Mouse (Mus musculus): ENCODE measurements at regions not wholly inside any gene's neighbourhood (a gene's known extent, or its start where the extent isn't known, plus 50 kb on each side); places are given as distances from the start of the nearest gene placed in this dataset.

DNA sequence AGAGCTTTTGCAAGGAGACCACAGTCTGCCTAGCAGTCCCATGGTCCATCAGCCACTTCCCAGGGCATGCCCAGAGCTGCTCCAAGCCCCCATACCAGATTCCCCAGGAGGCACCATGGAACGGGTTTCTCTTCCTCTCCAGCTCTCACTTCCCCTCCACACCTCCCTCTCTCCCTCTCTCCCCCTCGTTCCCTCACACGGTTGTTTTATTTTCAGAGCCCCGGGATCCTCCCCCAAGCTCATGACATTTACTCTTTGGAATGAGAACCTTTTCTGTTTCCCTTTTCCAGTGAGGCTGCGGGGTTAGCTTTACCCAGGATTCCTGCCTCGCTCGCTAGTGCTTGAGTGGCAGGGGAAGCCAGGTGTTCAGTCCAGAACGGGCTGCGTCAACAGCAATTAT, 436.9 kb downstream of the Matn1 start:
- DNase-seq = no peak

- DNase-seq = no peak
These were observed 437.3 kb downstream of the Matn1 start for GRCm38 (mm10) chr4:131381529-131381928.

DNA sequence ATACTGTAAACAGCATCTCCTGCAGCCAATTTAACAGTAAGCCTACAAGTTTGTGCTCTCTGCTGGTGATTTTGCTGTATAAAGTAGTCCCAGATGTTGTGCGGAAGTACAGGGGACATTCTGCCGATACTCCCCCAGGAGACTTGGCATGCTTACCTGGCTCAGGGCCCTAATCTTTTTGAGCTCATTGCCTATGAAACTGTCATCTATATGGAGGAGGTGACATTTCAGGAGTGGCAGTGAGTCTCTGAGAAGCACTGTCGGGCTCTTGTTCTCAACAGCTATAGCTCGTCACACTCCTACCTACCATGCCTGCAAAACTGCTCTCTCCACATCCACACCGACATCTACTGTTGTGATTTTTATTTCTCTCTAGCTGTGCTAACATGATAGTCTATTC, 439.7 kb downstream of the Matn1 start:
- DNase-seq = no peak

DNA sequence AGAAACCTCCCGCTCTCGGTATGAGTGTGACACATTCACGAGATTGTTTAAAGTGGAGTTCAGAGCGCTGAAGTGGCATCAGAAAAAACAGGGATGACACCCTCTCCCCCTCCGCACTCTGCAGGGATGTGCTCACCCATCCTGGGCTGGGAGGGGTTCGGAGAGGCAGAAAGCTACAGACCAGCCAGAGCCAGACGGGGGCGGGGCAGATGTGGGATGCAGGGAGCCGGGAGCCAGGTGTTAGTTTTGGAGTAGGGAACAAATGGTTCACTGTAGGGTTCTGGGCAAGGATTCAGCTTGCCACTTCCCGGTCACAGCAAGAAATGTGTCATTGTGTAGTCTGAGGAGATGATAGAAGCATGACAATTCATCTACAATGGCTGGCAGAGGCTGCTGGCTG, 442.8 kb downstream of the Matn1 start:
- DNase-seq = no peak

GRCm38 (mm10) chr4:131391119-131391923, 446.8 kb downstream of the Ptpru start:
- DNase-seq = no peak

DNA sequence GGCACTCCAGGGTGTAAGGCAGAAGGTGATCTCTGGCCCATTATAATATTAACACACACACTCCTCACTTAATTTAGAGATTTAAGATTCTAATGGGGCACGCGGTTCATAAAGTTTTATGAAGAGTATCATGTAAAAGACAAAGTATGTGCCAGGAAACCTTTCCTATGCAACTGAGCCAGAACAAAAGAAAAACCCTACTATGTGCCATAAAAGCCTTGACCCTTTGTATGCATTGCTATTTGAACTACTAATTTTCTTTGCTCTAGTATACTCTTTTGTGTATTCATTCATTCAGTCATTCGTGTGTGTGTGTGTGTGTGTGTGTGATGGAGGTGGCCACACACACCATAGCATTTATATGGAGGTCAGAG, 446.2 kb downstream of the Ptpru start:
- no peak for DNase-seq

DNA sequence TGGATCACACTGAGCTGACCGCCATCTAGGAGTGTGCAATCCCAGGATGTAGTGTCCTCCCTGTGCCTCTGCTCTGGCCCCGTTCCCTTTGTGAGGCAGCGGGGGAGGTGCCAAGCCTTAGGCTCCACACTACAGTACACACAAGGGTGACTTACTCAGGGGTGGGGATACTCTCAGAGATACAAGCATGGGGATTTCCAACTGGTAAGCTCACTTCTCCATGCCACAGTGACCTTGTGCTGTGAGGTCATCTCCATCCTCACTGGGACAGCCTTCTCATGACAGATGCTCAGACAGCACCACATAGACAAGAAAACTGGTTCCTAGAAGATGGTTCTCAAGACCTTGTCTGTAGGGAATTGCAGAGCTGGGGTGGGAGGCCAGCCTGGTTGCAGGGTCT, 445.6 kb downstream of the Ptpru start:
- DNase-seq = no peak

DNA sequence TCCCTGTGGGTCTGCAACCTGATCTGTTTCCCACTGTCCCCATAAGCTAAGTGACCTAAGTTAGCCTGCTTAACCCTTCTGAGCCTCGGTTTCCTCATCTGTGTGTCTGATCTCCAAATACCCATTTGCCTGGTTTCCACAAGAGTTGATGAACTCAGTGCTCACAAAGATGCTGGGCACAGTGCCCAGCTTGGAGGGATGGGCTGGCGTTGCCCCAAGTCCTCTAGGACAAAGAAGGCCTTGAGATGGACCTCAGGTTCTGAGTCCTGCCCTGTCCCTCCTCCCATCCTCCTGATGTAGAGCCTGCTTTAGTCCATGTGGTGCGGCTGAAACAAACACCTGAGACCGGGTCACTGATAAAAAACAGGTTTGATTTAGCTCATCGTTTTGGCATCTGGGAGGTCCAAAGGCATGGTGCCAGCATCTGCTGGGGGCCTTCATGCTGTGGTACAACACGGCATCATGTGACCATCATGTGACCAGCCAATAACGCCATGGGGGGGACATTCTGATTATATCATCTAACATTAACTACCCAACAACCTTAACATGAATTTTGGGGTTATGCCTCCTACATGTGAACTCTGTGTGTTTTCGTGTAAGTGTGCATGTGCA, 441.8 kb downstream of the Ptpru start:
- DNase-seq = peak in 1 of 2 experiments; percentile 16

GRCm38 (mm10) chr4:131397161-131397560, 440.9 kb downstream of the Ptpru start:
- peak in 1 of 2 experiments; percentile 20 for DNase-seq

DNA sequence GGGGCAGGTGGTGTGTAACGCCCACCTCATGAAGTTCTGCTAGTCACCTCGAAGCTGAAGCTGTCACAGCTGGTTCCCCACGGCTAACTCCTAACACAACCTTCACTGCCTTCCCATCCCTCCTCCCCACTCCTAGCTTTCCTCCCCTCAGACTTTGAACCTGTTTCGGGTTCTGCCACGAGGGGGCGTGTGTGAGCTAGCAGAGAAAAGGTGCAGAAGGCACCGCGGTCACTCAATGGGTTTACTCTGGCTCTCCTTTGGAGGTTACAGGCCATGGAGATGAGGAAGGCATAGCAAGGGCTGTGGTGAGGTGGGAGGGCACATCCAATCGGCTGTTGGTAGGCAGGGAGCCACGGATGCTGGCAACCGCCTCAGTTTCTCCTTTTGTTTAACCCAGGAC, 437.3 kb downstream of the Ptpru start:
- peak; percentile 61 to 65 for DNase-seq

- no peak for DNase-seq
These were observed 436.8 kb downstream of the Ptpru start for GRCm38 (mm10) chr4:131401255-131401654.

- DNase-seq = no peak
These were observed 432.6 kb downstream of the Ptpru start for GRCm38 (mm10) chr4:131405376-131406017.

GRCm38 (mm10) chr4:131407464-131407863, 430.6 kb downstream of the Ptpru start:
- no peak for DNase-seq

- DNase-seq = no peak
These were observed 429.4 kb downstream of the Ptpru start for GRCm38 (mm10) chr4:131408644-131409043.

DNA sequence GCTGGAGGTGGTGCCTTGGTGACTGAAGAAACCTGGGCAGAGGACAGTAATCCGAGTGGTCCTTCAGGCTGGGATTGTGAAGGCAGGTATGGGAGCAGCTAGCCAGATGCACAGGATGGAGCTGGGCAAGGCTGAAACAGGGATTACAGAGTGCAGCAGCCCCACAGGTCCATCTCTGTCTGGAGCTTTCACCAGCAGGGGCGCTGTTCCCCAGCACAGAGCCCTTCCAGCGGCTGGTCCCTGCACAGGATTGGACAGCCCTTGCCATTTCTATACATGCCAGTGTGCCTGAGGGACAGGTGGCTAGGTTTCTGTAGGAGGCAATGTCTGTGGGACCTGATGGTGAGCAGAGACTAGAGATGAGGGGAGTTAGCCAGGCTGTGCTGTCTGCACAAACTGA, 428.3 kb downstream of the Ptpru start:
- peak; percentile 49 to 57 for DNase-seq

GRCm38 (mm10) chr4:131411936-131412335, 426.2 kb downstream of the Ptpru start:
- no peak for DNase-seq

GRCm38 (mm10) chr4:131413380-131413779, 424.7 kb downstream of the Ptpru start:
- no peak for DNase-seq

- no peak for DNase-seq
These were observed 422.6 kb downstream of the Ptpru start for GRCm38 (mm10) chr4:131415453-131415852.

DNA sequence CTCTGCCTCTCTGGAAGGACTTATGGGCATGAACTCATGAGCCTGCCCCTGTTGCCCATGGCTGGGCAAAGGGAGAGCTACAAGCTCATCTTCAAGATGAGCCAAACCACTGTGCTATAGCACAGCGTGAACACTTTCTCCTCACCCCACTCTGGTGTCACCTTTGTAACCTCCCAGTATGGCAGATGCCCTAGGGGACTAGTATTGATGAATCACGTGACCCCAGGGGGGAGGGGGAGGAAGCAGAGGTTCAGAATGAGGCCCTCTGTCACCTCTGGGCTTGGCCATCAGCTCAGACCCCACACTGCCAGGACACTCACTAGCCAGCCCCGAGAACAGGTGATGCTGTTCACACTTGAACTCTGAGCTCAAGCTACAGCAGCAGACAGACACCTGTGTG, 421.9 kb downstream of the Ptpru start:
- DNase-seq = no peak

- no peak for DNase-seq
These were observed 420.8 kb downstream of the Ptpru start for GRCm38 (mm10) chr4:131417159-131417748.

DNA sequence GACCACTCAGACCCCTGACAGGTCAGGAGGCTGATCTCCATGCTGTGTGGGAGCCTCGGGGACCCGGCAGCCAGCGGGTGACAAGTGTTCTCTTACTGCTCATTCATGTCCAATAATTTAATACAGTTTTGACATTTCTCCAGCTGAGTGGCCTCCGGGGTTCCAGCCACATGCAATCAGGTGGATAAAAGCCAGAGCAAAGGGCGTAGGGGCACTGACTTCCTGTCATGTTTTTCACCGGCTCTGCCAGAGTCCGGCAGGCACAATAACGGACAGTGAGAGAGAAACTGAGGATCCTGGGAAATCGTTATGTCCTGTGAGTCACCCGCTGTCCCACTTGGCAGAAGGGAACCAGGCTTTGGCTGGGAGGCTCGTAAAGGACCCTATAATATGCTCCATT, 412.8 kb downstream of the Ptpru start:
- no peak for DNase-seq

- DNase-seq = no peak
These were observed 410.2 kb downstream of the Ptpru start for GRCm38 (mm10) chr4:131427871-131428270.

DNA sequence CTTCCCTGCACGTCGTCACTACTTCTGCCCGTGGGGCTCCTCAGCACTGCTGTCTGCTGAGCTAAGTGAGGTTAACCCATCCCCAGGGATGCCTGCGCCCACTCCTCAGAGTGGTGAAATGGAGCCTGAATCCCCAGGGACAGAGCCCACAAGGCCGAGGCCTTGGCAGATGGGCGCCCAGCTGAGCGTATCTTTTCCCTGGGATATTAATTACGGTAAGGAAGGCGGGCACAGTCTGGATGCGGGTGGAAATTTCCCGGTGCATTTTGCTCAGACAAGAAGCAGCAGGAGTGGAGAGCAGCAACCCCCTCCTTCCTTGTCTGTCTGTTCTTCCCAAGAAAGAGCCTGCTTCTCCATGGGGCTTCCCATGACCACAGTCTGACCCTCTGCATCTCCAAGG, 408.7 kb downstream of the Ptpru start:
- DNase-seq = peak in 1 of 2 experiments; percentile 12

GRCm38 (mm10) chr4:131430420-131430819, 407.7 kb downstream of the Ptpru start:
- no peak for DNase-seq

Measured in cerebellum, postnatal 36 days (tissue).